Comparison of ENCODE assay signal across 18 mouse cellular contexts in genomic region chr10:80069251-80069650, GRCm38 (mm10). TPM values are rescaled to one million over a fixed set of nuclear protein-coding genes. Genes with fewer than 3 reads are reported as not detected.
DNase-seq lines count a peak whose midpoint lies in the region; ATAC-seq and TF ChIP-seq lines count a peak whose summit lies in the region.
"Had no signal": no experiment of that assay in that cellular context is flagged by ENCODE, and none has a peak within 500 bp of the region (broad histone marks: within the 10 kb centered on the region; RNA-seq: fewer than 3 reads in every experiment).

No protein-coding gene starts in this region.

- DNase-seq in gastrocnemius, adult 2 months: no peak
- DNase-seq in gastrocnemius, postnatal 14 days: no peak
- DNase-seq in kidney, adult 2 months: peak; percentile 57
- no peak for DNase-seq in kidney, postnatal 25 days
- DNase-seq in liver, postnatal 0 days: no peak
- DNase-seq: cerebellum, adult 11 months; cerebellum, adult 8-10 months; cerebellum, postnatal 14 days; forebrain, postnatal 0 days; gastrocnemius, postnatal 36 days; heart, adult 11 months; heart, postnatal 36 days had no signal

- peak overlapping the region; percentile 89; the same call in 1 of the 2 replicates for H3K27ac ChIP-seq in gastrocnemius, adult 2 months
- H3K27ac ChIP-seq in kidney, adult 2 months (ENCODE audit: insufficient read depth, low read depth, low read length): no peak overlapping the region
- H3K27ac ChIP-seq in liver, embryonic 15.5 days (replicated peaks): 0 out of 2 replicates have a peak overlapping the region, but pooled peaks have one; percentile 92
- no peak overlapping the region for H3K27ac ChIP-seq in liver, postnatal 0 days (ENCODE audit: low read depth)
- no peak overlapping the region for H3K27ac ChIP-seq in forebrain, embryonic 12.5 days
- H3K27ac ChIP-seq: embryonic facial prominence, embryonic 13.5 days; forebrain, embryonic 13.5 days; hindbrain, embryonic 15.5 days had no signal

- no peak for TF ChIP-seq CTCF in gastrocnemius, adult 2 months (IDR thresholded peaks at IDR 0.05)
- TF ChIP-seq CTCF in kidney, adult 2 months (conservative IDR thresholded peaks at IDR 0.05; ENCODE audit: insufficient read depth, insufficient read length, low read depth, low read length): no peak
- TF ChIP-seq CTCF in liver, postnatal 0 days (IDR thresholded peaks at IDR 0.05; ENCODE audit: low read depth): no peak

- H3K9me3 ChIP-seq in liver, embryonic 15.5 days (replicated peaks): no peaks in the 10 kb centered on the region
- no peaks in the 10 kb centered on the region for H3K9me3 ChIP-seq in liver, postnatal 0 days (ENCODE audit: low read length)
- H3K9me3 ChIP-seq in forebrain, embryonic 12.5 days: no peaks in the 10 kb centered on the region
- H3K9me3 ChIP-seq: embryonic facial prominence, embryonic 13.5 days; forebrain, embryonic 13.5 days; heart, embryonic 13.5 days; hindbrain, embryonic 15.5 days had no signal

- H3K4me2 ChIP-seq in liver, embryonic 15.5 days: no peak overlapping the region
- H3K4me2 ChIP-seq in liver, postnatal 0 days (ENCODE audit: low read depth, low read length): no peak overlapping the region
- no peak overlapping the region for H3K4me2 ChIP-seq in forebrain, embryonic 12.5 days
- H3K4me2 ChIP-seq: embryonic facial prominence, embryonic 13.5 days; forebrain, embryonic 13.5 days; heart, embryonic 13.5 days; hindbrain, embryonic 15.5 days had no signal

- H3K4me3 ChIP-seq in gastrocnemius, adult 2 months: no peak overlapping the region
- H3K4me3 ChIP-seq in kidney, adult 2 months (ENCODE audit: insufficient read depth, low read depth, low read length): no peak overlapping the region
- H3K4me3 ChIP-seq in liver, embryonic 15.5 days (replicated peaks): no peak overlapping the region
- H3K4me3 ChIP-seq in liver, postnatal 0 days (ENCODE audit: low read depth, low read length): no peak overlapping the region
- no peak overlapping the region for H3K4me3 ChIP-seq in forebrain, embryonic 12.5 days (replicated peaks)
- H3K4me3 ChIP-seq: embryonic facial prominence, embryonic 13.5 days; forebrain, embryonic 13.5 days; heart, embryonic 13.5 days; hindbrain, embryonic 15.5 days had no signal

- TF ChIP-seq EP300 in liver, postnatal 0 days (IDR thresholded peaks at IDR 0.05; ENCODE audit: low read depth): no peak

- ATAC-seq in liver, embryonic 15.5 days (ENCODE audit: insufficient read depth): no peak
- no peak for ATAC-seq in liver, postnatal 0 days
- no peak for ATAC-seq in forebrain, embryonic 12.5 days (ENCODE audit: low FRiP score)
- ATAC-seq: forebrain, embryonic 13.5 days; forebrain, postnatal 0 days had no signal

- no peak for TF ChIP-seq POLR2A in kidney, adult 2 months (IDR thresholded peaks at IDR 0.05; ENCODE audit: low read depth, low read length)

- no peaks in the 10 kb centered on the region for H3K27me3 ChIP-seq in kidney, adult 2 months (replicated peaks; ENCODE audit: control insufficient read depth, insufficient read depth, low read length)
- no peaks in the 10 kb centered on the region for H3K27me3 ChIP-seq in liver, embryonic 15.5 days
- H3K27me3 ChIP-seq in liver, postnatal 0 days (ENCODE audit: insufficient read depth, low read length): no peaks in the 10 kb centered on the region
- no peaks in the 10 kb centered on the region for H3K27me3 ChIP-seq in forebrain, embryonic 12.5 days
- H3K27me3 ChIP-seq: embryonic facial prominence, embryonic 13.5 days; forebrain, embryonic 13.5 days; heart, embryonic 13.5 days; hindbrain, embryonic 15.5 days had no signal

- H3K9ac ChIP-seq in liver, embryonic 15.5 days: no peak overlapping the region
- no peak overlapping the region for H3K9ac ChIP-seq in liver, postnatal 0 days (replicated peaks)
- H3K9ac ChIP-seq in forebrain, embryonic 12.5 days: no peak overlapping the region
- H3K9ac ChIP-seq: embryonic facial prominence, embryonic 13.5 days; forebrain, embryonic 13.5 days; forebrain, postnatal 0 days; heart, embryonic 13.5 days; hindbrain, embryonic 15.5 days had no signal

- intact Hi-C loops in gastrocnemius, adult 2 months (cut with DNase I): no loop called here
- intact Hi-C loops in gastrocnemius, postnatal 14 days (cut with DNase I; ENCODE audit: low total_unique reads): no loop called here

- H3K4me1 ChIP-seq in kidney, adult 2 months (ENCODE audit: control insufficient read depth, insufficient read depth, low read length): peaks cover 34% of the 10 kb centered on the region
- peaks cover 47% of the 10 kb centered on the region for H3K4me1 ChIP-seq in liver, embryonic 15.5 days (replicated peaks)
- H3K4me1 ChIP-seq in liver, postnatal 0 days (ENCODE audit: insufficient read depth): peaks cover 33% of the 10 kb centered on the region
- no peaks in the 10 kb centered on the region for H3K4me1 ChIP-seq in forebrain, embryonic 12.5 days
- H3K4me1 ChIP-seq: hindbrain, embryonic 15.5 days had no signal

- WGBS in kidney, adult 2 months: 77% methylated on average over 7 of the region's 7 CpGs
- 84% methylated on average over 6 of the region's 7 CpGs for WGBS in liver, embryonic 15.5 days (ENCODE audit: insufficient replicate concordance)
- 90% methylated on average over 6 of the region's 7 CpGs for WGBS in liver, postnatal 0 days (ENCODE audit: insufficient replicate concordance)
- WGBS in forebrain, embryonic 12.5 days: 88% methylated on average over 6 of the region's 7 CpGs

- H3K36me3 ChIP-seq in kidney, adult 2 months (ENCODE audit: control insufficient read depth, insufficient read depth, low read length): no peaks in the 10 kb centered on the region
- peaks cover 66% of the 10 kb centered on the region for H3K36me3 ChIP-seq in liver, embryonic 15.5 days (replicated peaks)
- peaks cover 58% of the 10 kb centered on the region for H3K36me3 ChIP-seq in liver, postnatal 0 days (replicated peaks; ENCODE audit: insufficient read depth, low read length)
- peaks cover 20% of the 10 kb centered on the region for H3K36me3 ChIP-seq in forebrain, embryonic 12.5 days (replicated peaks)
- H3K36me3 ChIP-seq: hindbrain, embryonic 15.5 days had no signal

RNA-seq across cellular contexts. Expression of gene Gpx4, which starts 22.3 kb away (rescaled TPM):
- total RNA-seq in gastrocnemius, adult 2 months (2021): 100 to 1,000 TPM; 552 to 603 TPM
- total RNA-seq in gastrocnemius, postnatal 14 days (2021): 100 to 1,000 TPM; 389 TPM
- polyA plus RNA-seq in kidney, adult 2 months (2012; rRNA removed): 1,431 and 1,557 TPM in 2 replicates
- 603 and 658 TPM in 2 replicates for polyA plus RNA-seq in liver, embryonic 15.5 days (2015; fragmentation: Nextera tagmentation; extraction: Ambion mirVana)
- polyA plus RNA-seq in liver, postnatal 0 days (2015; fragmentation: Nextera tagmentation; extraction: Ambion mirVana): 537 and 560 TPM in 2 replicates
- polyA plus RNA-seq in forebrain, embryonic 12.5 days (2016; fragmentation: Nextera tagmentation; extraction: Ambion mirVana): 434 and 458 TPM in 2 replicates

RNA-seq across cellular contexts. Expression of gene Polr2e, which starts 29.7 kb away (rescaled TPM):
- total RNA-seq in gastrocnemius, adult 2 months (2021): 10 to 100 TPM; 42.0 to 50.9 TPM
- 10 to 100 TPM; 45.3 to 55.6 TPM for total RNA-seq in gastrocnemius, postnatal 14 days (2021)
- polyA plus RNA-seq in kidney, adult 2 months (2012; rRNA removed): 230 and 235 TPM in 2 replicates
- polyA plus RNA-seq in liver, embryonic 15.5 days (2015; fragmentation: Nextera tagmentation; extraction: Ambion mirVana): 81.3 and 84.4 TPM in 2 replicates
- 57.0 and 58.3 TPM in 2 replicates for polyA plus RNA-seq in liver, postnatal 0 days (2015; fragmentation: Nextera tagmentation; extraction: Ambion mirVana)
- 183 and 184 TPM in 2 replicates for polyA plus RNA-seq in forebrain, embryonic 12.5 days (2016; fragmentation: Nextera tagmentation; extraction: Ambion mirVana)

RNA-seq across cellular contexts. Expression of gene Sbno2, which starts 36.1 kb away (rescaled TPM):
- 1 to 10 TPM; 6.2 to 7.1 TPM for total RNA-seq in gastrocnemius, adult 2 months (2021)
- total RNA-seq in gastrocnemius, postnatal 14 days (2021): 1 to 10 TPM; 6.2 to 6.3 TPM
- 27.7 and 30.8 TPM in 2 replicates for polyA plus RNA-seq in kidney, adult 2 months (2012; rRNA removed)
- polyA plus RNA-seq in liver, embryonic 15.5 days (2015; fragmentation: Nextera tagmentation; extraction: Ambion mirVana): 10.4 and 12.3 TPM in 2 replicates
- polyA plus RNA-seq in liver, postnatal 0 days (2015; fragmentation: Nextera tagmentation; extraction: Ambion mirVana): 7.4 and 8.7 TPM in 2 replicates
- 14.8 and 16.4 TPM in 2 replicates for polyA plus RNA-seq in forebrain, embryonic 12.5 days (2016; fragmentation: Nextera tagmentation; extraction: Ambion mirVana)

RNA-seq across cellular contexts. Expression of gene Stk11, which starts 46.4 kb away (rescaled TPM):
- 100 to 1,000 TPM; 144 to 153 TPM for total RNA-seq in gastrocnemius, adult 2 months (2021)
- 10 to 100 TPM; 87.6 to 98.0 TPM for total RNA-seq in gastrocnemius, postnatal 14 days (2021)
- polyA plus RNA-seq in kidney, adult 2 months (2012; rRNA removed): 114 and 117 TPM in 2 replicates
- polyA plus RNA-seq in liver, embryonic 15.5 days (2015; fragmentation: Nextera tagmentation; extraction: Ambion mirVana): 16.4 and 21.8 TPM in 2 replicates
- polyA plus RNA-seq in liver, postnatal 0 days (2015; fragmentation: Nextera tagmentation; extraction: Ambion mirVana): 9.1 and 11.2 TPM in 2 replicates
- 20.8 and 23.2 TPM in 2 replicates for polyA plus RNA-seq in forebrain, embryonic 12.5 days (2016; fragmentation: Nextera tagmentation; extraction: Ambion mirVana)

RNA-seq across cellular contexts. Expression of gene Arhgap45, which starts 52.8 kb away (rescaled TPM):
- 1 to 10 TPM in 1 of 2 experiments, under 1 TPM in 1; 0.97 to 1.4 TPM for total RNA-seq in gastrocnemius, adult 2 months (2021)
- 1 to 10 TPM; 1.7 to 1.9 TPM for total RNA-seq in gastrocnemius, postnatal 14 days (2021)
- polyA plus RNA-seq in kidney, adult 2 months (2012; rRNA removed): 9.6 and 25.5 TPM in 2 replicates
- polyA plus RNA-seq in liver, embryonic 15.5 days (2015; fragmentation: Nextera tagmentation; extraction: Ambion mirVana): 15.7 and 18.2 TPM in 2 replicates
- polyA plus RNA-seq in liver, postnatal 0 days (2015; fragmentation: Nextera tagmentation; extraction: Ambion mirVana): 12.1 and 14.2 TPM in 2 replicates
- 3.4 and 3.6 TPM in 2 replicates for polyA plus RNA-seq in forebrain, embryonic 12.5 days (2016; fragmentation: Nextera tagmentation; extraction: Ambion mirVana)

Comparison
In these comparisons a context has a peak if more than half of its experiments do, and no peak if none do; other contexts are left out.
1. H3K27ac ChIP-seq: peak in gastrocnemius, adult 2 months (single experiment) and liver, embryonic 15.5 days (single experiment); none in kidney, adult 2 months (single experiment), liver, postnatal 0 days (single experiment) and forebrain, embryonic 12.5 days (single experiment).